Mouse (Mus musculus) heart, embryonic 16.5 days (tissue): ENCODE data around the gene Trmt1. TPM values are rescaled to one million over a fixed set of nuclear protein-coding genes. Genes with fewer than 3 reads are reported as not detected.

ENCODE experiments used
- ATAC-seq: fragments of 200-750 bp; cut with Nextera tagmentation; replicated peaks from 2 replicates; pipeline ENCODE4 v1.8.0; 2017; ENCODE audit warnings: moderate number of reproducible peaks; ENCODE audit not compliant: insufficient read depth, low FRiP score; ENCODE audit errors: extremely low read depth
- H3K27ac ChIP-seq: fragments of 300-500 bp; sonication (generic); 2 replicates; pipeline ENCODE4 v1.5.1; 2014; ENCODE audit warnings: mild to moderate bottlenecking, low read length, control low read depth, moderate library complexity
- H3K27me3 ChIP-seq: fragments of 300-500 bp; sonication (generic); 2 replicates; pipeline ENCODE4 v1.6.1; 2014; ENCODE audit warnings: low read length, mixed read lengths; ENCODE audit not compliant: control insufficient read depth, insufficient read depth
- H3K36me3 ChIP-seq: fragments of 300-500 bp; sonication (generic); 2 replicates; pipeline ENCODE4 v1.6.1; 2014; ENCODE audit not compliant: control insufficient read depth, insufficient read depth
- H3K4me1 ChIP-seq: fragments of 300-500 bp; sonication (generic); 2 replicates; pipeline ENCODE4 v1.6.1; 2014; ENCODE audit warnings: low read length, mixed read lengths; ENCODE audit not compliant: control insufficient read depth, insufficient read depth
- H3K4me2 ChIP-seq: fragments of 300-500 bp; sonication (generic); 2 replicates; pipeline ENCODE4 v1.6.1; 2014; ENCODE audit warnings: low read depth, mild to moderate bottlenecking, control low read depth, low read length
- H3K4me3 ChIP-seq: fragments of 300-500 bp; sonication (generic); 2 replicates; pipeline ENCODE4 v1.5.1; 2014; ENCODE audit warnings: mild to moderate bottlenecking, control low read depth, low read length
- H3K9ac ChIP-seq: fragments of 300-500 bp; sonication (generic); 2 replicates; pipeline ENCODE4 v1.6.1; 2014; ENCODE audit warnings: low read length, control low read depth
- H3K9me3 ChIP-seq: fragments of 300-500 bp; sonication (generic); replicated peaks from 2 replicates; pipeline ENCODE4 v1.6.1; 2016; ENCODE audit warnings: low read length; ENCODE audit not compliant: control insufficient read depth
- WGBS: fragments of 180-500 bp; shearing (Covaris S2); extraction: QIAGEN DNeasy Blood & Tissue Kit; methylation state at CpG from one replicate; pipeline ENCODE4 v1.1.7; 2014; 5-methylcytosine and 5-hydroxymethylcytosine counted together
- polyA plus RNA-seq: library from polyadenylated mRNA; unstranded; fragments of >200 nt; fragmentation: Nextera tagmentation; extraction: Ambion mirVana; gene quantifications from 2 replicates; pipeline ENCODE4 v1.2.1, GENCODE M21; 2015

Gene Trmt1
- polyA plus RNA-seq, 1 experiment from 2014 or later = 43.2 TPM

- peaks cover 43% of the 10 kb centered on the region for H3K27me3 ChIP-seq
- no peak for ATAC-seq
- H3K4me2 ChIP-seq = peak overlapping the region; percentile 58
- H3K9me3 ChIP-seq = no peaks in the 10 kb centered on the region
- peak overlapping the region; percentile 48 for H3K4me3 ChIP-seq
- 0 out of 2 replicates have a peak, but pooled peaks cover 3% of the 10 kb centered on the region for H3K36me3 ChIP-seq
- 7% methylated on average over 16 of the region's 16 CpGs for WGBS
- peaks cover 40% of the 10 kb centered on the region for H3K4me1 ChIP-seq
- H3K9ac ChIP-seq = peak overlapping the region; percentile 50; the same call in 1 of the 2 replicates
- peak overlapping the region; percentile 69 for H3K27ac ChIP-seq
Measured at GRCm38 (mm10) chr8:84704356-84704755, 18.2 kb downstream of the Trmt1 start.

GRCm38 (mm10) chr8:84704867-84705831 lies 19.0 kb downstream of the Trmt1 start:
- WGBS = 6% methylated on average over 61 of the region's 61 CpGs
- peaks cover 43% of the 10 kb centered on the region for H3K27me3 ChIP-seq
- peak overlapping the region; percentile 61 for H3K9ac ChIP-seq
- H3K4me1 ChIP-seq = peaks cover 40% of the 10 kb centered on the region
- H3K4me2 ChIP-seq = peak overlapping the region; percentile 58
- H3K27ac ChIP-seq = peak overlapping the region; percentile 69
- no peaks in the 10 kb centered on the region for H3K9me3 ChIP-seq
- 0 out of 2 replicates have a peak, but pooled peaks cover 3% of the 10 kb centered on the region for H3K36me3 ChIP-seq
- no peak for ATAC-seq
- peak overlapping the region; percentile 48 for H3K4me3 ChIP-seq

- WGBS = 18% methylated on average over 12 of the region's 12 CpGs
- Histone ChIP-seq H3K27me3 (peaks cover 43% of the 10 kb centered on the region), H3K36me3 (0 out of 2 replicates have a peak, but pooled peaks cover 3% of the 10 kb centered on the region), H3K4me2 (peak overlapping the region; percentile 58), H3K9ac (peak overlapping the region; percentile 61), H3K4me3 (peak overlapping the region; percentile 48), H3K27ac (peak overlapping the region; percentile 69; the same call in 1 of the 2 replicates), H3K9me3 (no peaks in the 10 kb centered on the region), H3K4me1 (peaks cover 39% of the 10 kb centered on the region)
- no peak for ATAC-seq
Measured at GRCm38 (mm10) chr8:84705960-84706359, 19.9 kb downstream of the Trmt1 start.

GRCm38 (mm10) chr8:84706610-84707266 lies 20.6 kb downstream of the Trmt1 start:
- Histone ChIP-seq H3K9me3 (no peaks in the 10 kb centered on the region), H3K27me3 (peaks cover 43% of the 10 kb centered on the region), H3K9ac (peak overlapping the region; percentile 53), H3K4me3 (peak overlapping the region; percentile 32), H3K36me3 (0 out of 2 replicates have a peak, but pooled peaks cover 3% of the 10 kb centered on the region), H3K27ac (peak overlapping the region; percentile 83), H3K4me2 (peak overlapping the region; percentile 50), H3K4me1 (peaks cover 34% of the 10 kb centered on the region)
- WGBS = 17% methylated on average over 44 of the region's 45 CpGs
- ATAC-seq = 0 out of 2 replicates have a peak, but pooled peaks have one; percentile 9

- Histone ChIP-seq H3K9ac (peak overlapping the region; percentile 53), H3K4me2 (peak overlapping the region; percentile 50), H3K27ac (peak overlapping the region; percentile 83), H3K27me3 (peaks cover 41% of the 10 kb centered on the region), H3K4me1 (peaks cover 33% of the 10 kb centered on the region), H3K36me3 (0 out of 2 replicates have a peak, but pooled peaks cover 3% of the 10 kb centered on the region), H3K9me3 (no peaks in the 10 kb centered on the region), H3K4me3 (peak overlapping the region; percentile 32)
- ATAC-seq = 0 out of 2 replicates have a peak, but pooled peaks have one; percentile 3
- WGBS = 17% methylated on average over 22 of the region's 22 CpGs
Measured at GRCm38 (mm10) chr8:84707267-84707883, 21.3 kb downstream of the Trmt1 start.

- 32% methylated on average over 15 of the region's 15 CpGs for WGBS
- H3K27ac ChIP-seq = peak overlapping the region; percentile 83
- peaks cover 38% of the 10 kb centered on the region for H3K27me3 ChIP-seq
- 0 out of 2 replicates have a peak, but pooled peaks cover 3% of the 10 kb centered on the region for H3K36me3 ChIP-seq
- H3K9me3 ChIP-seq = no peaks in the 10 kb centered on the region
- peak overlapping the region; percentile 32; the same call in 1 of the 2 replicates for H3K4me3 ChIP-seq
- peak overlapping the region; percentile 50 for H3K4me2 ChIP-seq
- ATAC-seq = no peak
- peak overlapping the region; percentile 45; the same call in 1 of the 2 replicates for H3K9ac ChIP-seq
- H3K4me1 ChIP-seq = peaks cover 37% of the 10 kb centered on the region
Measured at GRCm38 (mm10) chr8:84708071-84708541, 22.0 kb downstream of the Trmt1 start.

GRCm38 (mm10) chr8:84708774-84709475 lies 22.8 kb downstream of the Trmt1 start:
- H3K4me2 ChIP-seq = peak overlapping the region; percentile 50; the same call in 1 of the 2 replicates
- peaks cover 32% of the 10 kb centered on the region for H3K27me3 ChIP-seq
- ATAC-seq = peak; percentile 40
- no peak overlapping the region for H3K4me3 ChIP-seq
- no peak overlapping the region for H3K9ac ChIP-seq
- H3K27ac ChIP-seq = no peak overlapping the region
- 20% methylated on average over 12 of the region's 12 CpGs for WGBS
- 0 out of 2 replicates have a peak, but pooled peaks cover 3% of the 10 kb centered on the region for H3K36me3 ChIP-seq
- no peaks in the 10 kb centered on the region for H3K9me3 ChIP-seq
- H3K4me1 ChIP-seq = peaks cover 40% of the 10 kb centered on the region

GRCm38 (mm10) chr8:84709931-84710330 lies 23.8 kb downstream of the Trmt1 start:
- ATAC-seq = no peak
- Histone ChIP-seq H3K27me3 (peaks cover 25% of the 10 kb centered on the region), H3K9ac (0 out of 2 replicates have a peak overlapping the region, but pooled peaks have one; percentile 28)

More at GRCm38 (mm10) chr8:84709931-84710330, 23.8 kb downstream of the Trmt1 start:
- Histone ChIP-seq H3K9me3 (no peaks in the 10 kb centered on the region), H3K4me2 (no peak overlapping the region), H3K27ac (no peak overlapping the region; the same call in 1 of the 2 replicates), H3K4me1 (peaks cover 35% of the 10 kb centered on the region), H3K36me3 (0 out of 2 replicates have a peak, but pooled peaks cover 3% of the 10 kb centered on the region), H3K4me3 (no peak overlapping the region)
- 98% methylated on average over 1 of the region's 1 CpGs for WGBS
